In genomic region chr7:19208201-19208910, GRCm38 (mm10) we compare ENCODE assay signal across 2 mouse cellular contexts.
TF ChIP-seq lines count a peak whose summit lies in the region.

No protein-coding gene starts in this region.

TF ChIP-seq in CH12.LX, 34 proteins besides CTCF, POLR2A, EP300 and RAD21:
- TF ChIP-seq MYC (IDR thresholded peaks at IDR 0.05; ENCODE audit: low read depth, low read length) (no peak), TBP (conservative IDR thresholded peaks at IDR 0.05; ENCODE audit: low read depth, low read length) (0 out of 2 replicates have a peak, but pooled peaks have one; percentile 47), E2F4 (IDR thresholded peaks at IDR 0.05; ENCODE audit: insufficient replicate concordance, low read depth, low read length) (no peak), BHLHE40 (IDR thresholded peaks at IDR 0.05; ENCODE audit: low read depth, low read length) (no peak)

TF ChIP-seq in MEL, 35 proteins besides CTCF, POLR2A, EP300 and RAD21:
- TF ChIP-seq UBTF (IDR thresholded peaks at IDR 0.05; ENCODE audit: borderline replicate concordance, insufficient read depth, low read depth, low read length) (no peak), TBP (IDR thresholded peaks at IDR 0.05; ENCODE audit: low read depth, low read length) (0 out of 2 replicates have a peak, but pooled peaks have one; percentile 35), POLR2AphosphoS2 (IDR thresholded peaks at IDR 0.05; ENCODE audit: low read length) (no peak), MEF2A (IDR thresholded peaks at IDR 0.05; ENCODE audit: extremely low read depth, insufficient replicate concordance, low read depth, low read length, poor library complexity, severe bottlenecking) (no peak), ETS1 (IDR thresholded peaks at IDR 0.05; ENCODE audit: low read depth, low read length) (no peak), MYC (IDR thresholded peaks at IDR 0.05; ENCODE audit: low read depth, low read length) (no peak), ZC3H11A (IDR thresholded peaks at IDR 0.05; ENCODE audit: low read depth, low read length) (no peak)
